Mouse (Mus musculus): ENCODE results near the gene Tpte.

GRCm38 (mm10) chr8:22245663-22246062 lies 37.6 kb upstream of the Tpte start:
- no peak for TF ChIP-seq CTCF (IDR thresholded peaks at IDR 0.05; ENCODE audit: low read depth)
- no peak for TF ChIP-seq EP300 (IDR thresholded peaks at IDR 0.05; ENCODE audit: low read depth)
